Mouse (Mus musculus) testis, adult 2 months (tissue): ENCODE results near the gene Lif. TPM values are rescaled to one million over a fixed set of nuclear protein-coding genes. Genes with fewer than 3 reads are reported as not detected.
A peak's percentile ranks its signal among the peaks of the same experiment; 100 is the strongest.

Experiments used
- H3K27ac ChIP-seq: fragments of 200-500 bp; 2 replicates; pipeline ENCODE4 v1.5.1; 2012; ENCODE audit warnings: low read depth, low read length; ENCODE audit not compliant: control insufficient read depth, insufficient read depth
- H3K27me3 ChIP-seq: fragments of 200-500 bp; 2 replicates; pipeline ENCODE4 v1.6.1; 2012; ENCODE audit warnings: mild to moderate bottlenecking, low read length, moderate library complexity; ENCODE audit not compliant: control insufficient read depth, insufficient read depth
- H3K36me3 ChIP-seq: fragments of 200-500 bp; 2 replicates; pipeline ENCODE4 v1.6.1; 2012; ENCODE audit warnings: mild to moderate bottlenecking, low read length; ENCODE audit not compliant: control insufficient read depth, insufficient read depth
- H3K4me1 ChIP-seq: fragments of 200-500 bp; 2 replicates; pipeline ENCODE4 v1.6.1; 2012; ENCODE audit warnings: low read length; ENCODE audit not compliant: control insufficient read depth, insufficient read depth
- H3K4me3 ChIP-seq: fragments of 200-500 bp; 2 replicates; pipeline ENCODE4 v1.5.1; 2012; ENCODE audit warnings: low read depth, mild to moderate bottlenecking, low read length, moderate library complexity, mixed read lengths; ENCODE audit not compliant: control insufficient read depth
- CTCF ChIP-seq: fragments of 200-500 bp; IDR thresholded peaks from 2 replicates; pipeline ENCODE4 v1.5.1; 2012; ENCODE audit warnings: low read depth, mild to moderate bottlenecking, inconsistent platforms, low read length, moderate library complexity; ENCODE audit not compliant: control insufficient read depth, insufficient read depth, insufficient replicate concordance
- POLR2A ChIP-seq: fragments of 200-500 bp; IDR thresholded peaks from 2 replicates; pipeline ENCODE4 v1.6.1; 2012; ENCODE audit warnings: low read depth, mild to moderate bottlenecking, inconsistent platforms, low read length, moderate library complexity; ENCODE audit not compliant: control insufficient read depth
- polyA plus RNA-seq: library from polyadenylated mRNA; depleted of rRNA; stranded (reverse); fragments of >200 nt; gene quantifications from 2 replicates; pipeline ENCODE4 v1.2.3, GENCODE M21; 2012; rRNA removed

Gene Lif
- polyA plus RNA-seq: 0.21 and 0.28 TPM in 2 replicates

DNA sequence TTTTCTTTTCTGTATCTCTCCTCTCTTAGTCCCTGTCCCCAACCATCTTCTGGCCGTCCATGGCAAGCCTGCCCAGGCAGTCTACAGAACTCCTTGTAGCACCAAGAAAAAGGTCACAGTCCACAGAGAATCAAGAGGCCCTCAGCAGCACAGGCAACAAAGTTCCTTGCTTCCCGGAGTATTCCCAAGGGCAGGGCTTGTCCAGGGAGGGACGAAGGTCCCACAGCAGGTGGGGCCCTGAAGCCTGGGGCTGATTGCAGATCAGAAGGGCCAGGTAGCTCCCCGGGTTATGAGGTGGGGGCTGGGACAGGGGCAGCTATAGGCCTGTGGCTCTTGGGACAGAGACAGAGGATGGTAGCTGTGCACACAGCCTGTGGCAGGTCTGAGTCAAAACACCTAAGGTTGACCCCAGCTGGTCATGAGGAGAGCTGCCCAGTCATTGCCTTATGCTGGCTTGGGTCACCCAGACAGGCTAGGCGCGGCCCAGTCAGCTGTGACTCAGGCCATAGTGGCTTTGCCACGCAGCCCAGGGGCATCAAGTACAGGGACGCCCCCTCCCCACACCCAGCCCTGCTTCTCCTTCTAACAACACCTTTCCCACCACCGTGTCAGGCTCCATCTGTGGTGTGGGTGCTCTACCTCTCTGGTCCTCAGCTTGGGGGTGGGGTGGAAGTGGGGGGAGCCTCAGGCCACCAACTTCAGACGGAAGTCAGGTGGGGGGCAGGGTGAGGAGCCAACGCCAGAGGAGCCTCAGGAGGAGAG is at the start of gene Lif:
TSS of gene Lif (plus strand) at position 712 of the 762 bp plus-strand sequence.
- no peaks in the 10 kb centered on the region for H3K27me3 ChIP-seq
- no peak within 1 kb of the TSS for H3K27ac ChIP-seq
- TF ChIP-seq POLR2A: no peak
- TF ChIP-seq CTCF: no peak
- H3K4me3 ChIP-seq: no peak within 1 kb of the TSS
- H3K4me1 ChIP-seq: no peaks in the 10 kb centered on the region; the same call in 1 of the 2 replicates
- H3K36me3 ChIP-seq: no peaks in the 10 kb centered on the region

DNA sequence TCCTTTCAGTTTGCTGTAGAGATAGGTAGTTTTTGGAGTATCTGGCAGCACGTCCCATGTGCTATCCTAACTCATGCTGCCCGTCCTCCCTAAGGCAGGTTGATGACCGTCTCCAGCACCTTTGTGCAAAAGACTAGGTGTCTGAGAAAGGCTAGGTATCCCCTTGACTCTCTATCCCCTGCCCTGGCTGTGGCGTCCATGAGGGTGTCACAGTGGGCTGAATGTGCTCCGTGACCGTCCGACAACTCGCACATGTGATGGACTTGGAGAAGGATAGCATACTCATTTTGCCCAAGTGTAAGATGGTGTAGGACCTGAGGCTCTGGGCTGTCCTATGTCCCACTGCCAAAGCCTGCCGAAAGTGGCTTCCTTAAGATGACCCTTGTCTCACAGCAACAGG is 49.7 kb upstream of the Lif start:
- Histone ChIP-seq H3K27ac (no peak overlapping the region), H3K4me3 (no peak overlapping the region), H3K36me3 (peaks cover 7% of the 10 kb centered on the region), H3K4me1 (no peaks in the 10 kb centered on the region; the same call in 1 of the 2 replicates), H3K27me3 (no peaks in the 10 kb centered on the region)
- TF ChIP-seq POLR2A (no peak), CTCF (no peak)

DNA sequence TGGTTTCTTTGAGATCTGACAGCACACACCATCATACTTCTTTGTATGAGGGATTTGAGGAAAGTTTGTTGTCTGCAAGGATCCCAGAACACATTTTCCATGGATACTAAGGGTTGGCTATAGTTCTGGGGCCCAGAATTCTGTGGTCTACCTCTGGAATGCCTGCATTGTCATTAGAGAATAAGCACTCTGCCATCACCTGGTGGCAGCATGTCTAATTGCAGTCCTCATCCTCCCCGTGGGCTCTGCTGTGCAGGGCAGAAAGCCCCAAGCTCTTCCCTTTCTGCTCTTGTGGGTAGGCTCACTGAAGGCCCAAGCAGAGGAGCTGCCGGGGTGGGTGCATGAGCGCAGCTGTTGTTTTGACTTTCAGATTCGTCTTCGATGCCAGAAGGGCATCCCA is 47.8 kb upstream of the Lif start:
- peaks cover 7% of the 10 kb centered on the region for H3K36me3 ChIP-seq

DNA sequence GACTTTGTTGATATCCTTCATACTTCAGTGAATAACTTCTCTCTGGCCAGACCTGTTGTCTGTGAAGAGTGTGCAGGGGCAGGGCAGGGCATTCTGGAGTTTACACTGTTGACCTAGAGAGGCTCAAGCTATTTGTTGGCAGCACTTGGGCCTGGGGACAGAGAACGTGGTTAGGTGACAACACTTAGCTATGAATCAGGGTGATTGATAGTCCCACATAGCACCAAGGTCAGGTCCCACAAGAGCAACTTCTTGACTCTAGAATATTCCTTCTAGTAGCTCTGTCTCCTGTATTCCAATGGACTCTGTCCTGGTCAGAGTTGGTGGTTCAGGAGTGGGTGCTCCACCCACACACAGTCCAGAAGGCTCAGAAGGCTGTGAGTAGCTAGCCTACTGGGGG is 46.6 kb upstream of the Lif start:
- TF ChIP-seq POLR2A: no peak
- no peak for TF ChIP-seq CTCF
- peak overlapping the region; percentile 60 for H3K4me3 ChIP-seq
- H3K36me3 ChIP-seq: peaks cover 7% of the 10 kb centered on the region
- peaks cover 2% of the 10 kb centered on the region; the same call in 1 of the 2 replicates for H3K4me1 ChIP-seq
- no peaks in the 10 kb centered on the region for H3K27me3 ChIP-seq
- H3K27ac ChIP-seq: no peak overlapping the region

More for the DNA sequence above, 47.8 kb upstream of the Lif start:
- Histone ChIP-seq H3K27me3 (no peaks in the 10 kb centered on the region), H3K4me1 (peaks cover 2% of the 10 kb centered on the region; the same call in 1 of the 2 replicates), H3K27ac (peak overlapping the region; percentile 19), H3K4me3 (peak overlapping the region; percentile 60)
- no peak for TF ChIP-seq POLR2A
- TF ChIP-seq CTCF: peak; percentile 34; the same call in 1 of the 2 replicates

DNA sequence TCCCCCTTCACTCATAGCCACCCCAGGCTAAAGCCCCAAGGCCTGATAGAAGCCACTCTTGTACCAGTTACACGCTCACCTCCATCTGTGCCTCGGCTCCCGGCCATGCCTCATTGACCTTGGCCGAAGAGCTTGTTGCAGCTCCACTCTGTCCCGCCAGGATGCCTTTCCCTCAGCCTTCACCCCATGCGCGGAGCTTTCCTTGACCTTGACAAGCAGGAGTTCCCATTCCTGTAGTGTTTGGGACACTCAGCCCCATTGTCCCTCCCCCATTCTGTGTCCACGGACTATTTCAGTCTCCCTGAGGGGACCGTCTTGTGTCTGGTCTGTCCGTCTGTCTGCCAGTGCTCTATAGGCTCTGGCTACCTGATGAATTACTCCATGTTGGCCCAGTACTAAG is 44.2 kb upstream of the Lif start:
- TF ChIP-seq POLR2A (no peak), CTCF (peak; percentile 27; the same call in 1 of the 2 replicates)
- Histone ChIP-seq H3K4me3 (no peak overlapping the region), H3K36me3 (peaks cover 3% of the 10 kb centered on the region; the same call in 1 of the 2 replicates), H3K27ac (peak overlapping the region; percentile 45), H3K4me1 (peaks cover 9% of the 10 kb centered on the region), H3K27me3 (no peaks in the 10 kb centered on the region)

DNA sequence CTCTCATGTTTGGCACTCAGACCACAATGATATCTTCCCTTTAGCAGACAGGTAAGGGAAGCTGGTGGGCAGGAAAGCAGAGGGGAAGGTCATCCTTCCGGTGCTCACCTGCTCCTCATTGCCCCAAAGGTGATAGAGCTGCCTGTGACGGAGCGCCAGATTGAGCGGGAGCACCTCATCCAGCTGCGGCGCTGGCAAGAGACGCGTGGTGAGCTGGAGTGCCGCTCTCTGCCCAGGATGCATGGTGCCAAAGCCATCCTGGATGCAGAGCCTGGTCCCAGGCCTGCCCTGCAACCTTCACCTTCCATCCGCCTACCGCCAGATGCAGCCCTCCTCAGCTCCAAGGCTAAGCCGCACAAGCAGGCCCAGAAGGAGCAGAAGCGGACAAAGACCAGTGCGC is 42.8 kb upstream of the Lif start:
- Histone ChIP-seq H3K4me1 (peaks cover 12% of the 10 kb centered on the region), H3K4me3 (no peak overlapping the region), H3K27me3 (no peaks in the 10 kb centered on the region), H3K27ac (no peak overlapping the region), H3K36me3 (peaks cover 3% of the 10 kb centered on the region; the same call in 1 of the 2 replicates)
- TF ChIP-seq POLR2A (no peak), CTCF (no peak)

DNA sequence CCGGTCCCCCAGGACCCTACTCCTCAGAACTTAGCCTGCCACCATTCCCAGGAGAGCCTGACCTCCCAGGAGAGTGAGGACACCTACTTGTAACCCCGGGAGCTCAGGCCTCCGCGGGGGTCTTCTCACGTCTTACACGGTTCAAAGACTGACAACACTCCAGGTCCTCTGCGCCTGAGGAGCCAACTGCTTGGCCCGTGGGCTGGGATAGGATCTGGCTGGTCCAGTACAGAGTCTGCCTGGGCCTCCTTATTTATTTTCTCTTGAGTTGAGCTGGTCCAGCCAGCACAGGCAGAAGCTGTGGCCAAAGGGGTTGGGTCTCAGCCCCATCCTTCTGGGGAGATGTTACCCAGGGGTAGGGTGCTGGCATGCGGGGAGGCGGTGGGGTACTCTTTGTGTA is 42.3 kb upstream of the Lif start:
- Histone ChIP-seq H3K36me3 (peaks cover 3% of the 10 kb centered on the region; the same call in 1 of the 2 replicates), H3K27me3 (no peaks in the 10 kb centered on the region), H3K27ac (no peak overlapping the region), H3K4me3 (no peak overlapping the region), H3K4me1 (peaks cover 12% of the 10 kb centered on the region)
- no peak for TF ChIP-seq POLR2A
- no peak for TF ChIP-seq CTCF
